Mouse (Mus musculus) G1E (cell line): Measurements from ENCODE around the gene Hist1h2bp. TPM values are rescaled to one million over a fixed set of nuclear protein-coding genes. Genes with fewer than 3 reads are reported as not detected.
"Not testable (repeated sequence)": the region's sequence is repeated elsewhere in the genome, so short reads cannot be mapped to it uniquely, and the experiment has no call there.

Experiments used
- ATAC-seq: 2 replicates; pipeline ENCODE4 v1.8.0; 2016; ENCODE audit warnings: mild to moderate bottlenecking; ENCODE audit not compliant: insufficient number of reproducible peaks, poor library complexity, low FRiP score, severe bottlenecking; ENCODE audit errors: extremely low read depth
- DNase-seq: peaks from one replicate; pipeline ENCODE4 v3.0.0; 2012; ENCODE audit warnings: low spot score
- H3K27me3 ChIP-seq: 2 replicates; pipeline ENCODE4 v1.6.1; 2012; ENCODE audit warnings: mild to moderate bottlenecking, low read length, inconsistent platforms; ENCODE audit not compliant: insufficient read depth
- H3K36me3 ChIP-seq: replicated peaks from 2 replicates; pipeline ENCODE3; 2012; ENCODE audit warnings: mild to moderate bottlenecking, inconsistent platforms
- H3K4me1 ChIP-seq: 2 replicates; pipeline ENCODE4 v1.6.1; 2012; ENCODE audit warnings: low read depth, low read length, inconsistent platforms, mixed read lengths; ENCODE audit not compliant: insufficient read depth
- H3K4me3 ChIP-seq: 2 replicates; pipeline ENCODE4 v1.5.1; 2012; ENCODE audit warnings: low read depth, mild to moderate bottlenecking, inconsistent platforms, low read length, moderate library complexity, mixed read lengths
- H3K9me3 ChIP-seq: replicated peaks from 2 replicates; pipeline ENCODE4 v1.6.1; 2012; ENCODE audit warnings: inconsistent platforms
- CTCF ChIP-seq: IDR thresholded peaks from 2 replicates; pipeline ENCODE4 v1.5.1; 2012; ENCODE audit warnings: low read depth, low read length, inconsistent platforms, mixed read lengths
- GATA1 ChIP-seq: IDR thresholded peaks from 2 replicates; pipeline ENCODE4 v1.6.1; 2012; ENCODE audit warnings: borderline replicate concordance, low read length, inconsistent platforms, mixed read lengths
- GATA2 ChIP-seq: IDR thresholded peaks from 2 replicates; pipeline ENCODE4 v1.6.1; 2012; ENCODE audit warnings: low read depth, low read length, inconsistent platforms, borderline replicate concordance
- POLR2AphosphoS5 ChIP-seq: IDR thresholded peaks from 2 replicates; pipeline ENCODE4 v1.6.1; 2012; ENCODE audit warnings: low read depth, low read length, inconsistent platforms; ENCODE audit not compliant: insufficient replicate concordance
- TAL1 ChIP-seq: conservative IDR thresholded peaks from 2 replicates; pipeline ENCODE4 v1.6.1; 2012; ENCODE audit warnings: low read depth, low read length, inconsistent platforms, mixed read lengths
- polyA plus RNA-seq: library from polyadenylated mRNA; stranded (reverse); fragments of >175 nt; gene quantifications from 2 replicates; pipeline ENCODE4 v1.2.3, GENCODE M21; 2012
- total RNA-seq, 2 experiments: library from RNA; stranded (forward) in 1 of 2; stranded (reverse) in 1 of 2; fragments of 200-1000 nt in 1 of 2; fragments of >200 nt in 1 of 2; fragmentation: Nextera tagmentation in 1 of 2; gene quantifications; 2 replicates each; pipeline ENCODE4 v1.2.3; 2014 to 2017

Hist1h2bp gene
- total and polyA plus RNA-seq, 3 experiments = 6.8 to 192 (median 55.4) TPM

GRCm38 (mm10) chr13:21779767-21780731, 7.2 kb upstream of the Hist1h2bp start, which contains the start of gene Hist1h1b:
Gene Hist1h1b, minus strand, starts transcription at chr13:21780625.
- no peaks in the 10 kb centered on the region for H3K36me3 ChIP-seq
- TF ChIP-seq GATA2 (no peak), POLR2AphosphoS5 (peak; percentile 95)
- no peaks in the 10 kb centered on the region for H3K27me3 ChIP-seq
- ATAC-seq = peak; percentile 32
- H3K9me3 ChIP-seq = no peaks in the 10 kb centered on the region
- DNase-seq = peak; percentile 68
- H3K4me3 ChIP-seq = peak within 1 kb of the TSS; percentile 73
- H3K4me1 ChIP-seq = peaks cover 22% of the 10 kb centered on the region

- no peak for ATAC-seq
- peaks cover 25% of the 10 kb centered on the region for H3K4me1 ChIP-seq
Observed at GRCm38 (mm10) chr13:21781021-21781555, 6.2 kb upstream of the Hist1h2bp start.

GRCm38 (mm10) chr13:21781639-21782038, 5.6 kb upstream of the Hist1h2bp start:
- peaks cover 23% of the 10 kb centered on the region for H3K4me1 ChIP-seq
- H3K9me3 ChIP-seq = no peaks in the 10 kb centered on the region
- no peaks in the 10 kb centered on the region for H3K27me3 ChIP-seq
- DNase-seq (no peak), ATAC-seq (no peak)
- TF ChIP-seq GATA1 (no peak), POLR2AphosphoS5 (0 out of 2 replicates have a peak, but pooled peaks have one; percentile 27)
- no peak overlapping the region for H3K4me3 ChIP-seq
- H3K36me3 ChIP-seq = no peaks in the 10 kb centered on the region

More at GRCm38 (mm10) chr13:21781021-21781555, 6.2 kb upstream of the Hist1h2bp start:
- Histone ChIP-seq H3K9me3 (no peaks in the 10 kb centered on the region), H3K27me3 (no peaks in the 10 kb centered on the region), H3K4me3 (no peak overlapping the region; the same call in 1 of the 2 replicates), H3K36me3 (no peaks in the 10 kb centered on the region)
- no peak for DNase-seq
- no peak for TF ChIP-seq POLR2AphosphoS5
- no peak for TF ChIP-seq CTCF
- TF ChIP-seq GATA1 = no peak
- TF ChIP-seq GATA2 = no peak
- TF ChIP-seq TAL1 = no peak

- not testable (repeated sequence) for H3K9me3 ChIP-seq, ATAC-seq, H3K36me3 ChIP-seq, DNase-seq, H3K27me3 ChIP-seq
- peaks cover 18% of the 10 kb centered on the region for H3K4me1 ChIP-seq
- peak; percentile 83 for TF ChIP-seq POLR2AphosphoS5
- H3K4me3 ChIP-seq = peak overlapping the region; percentile 63; the same call in 1 of the 2 replicates
Observed at GRCm38 (mm10) chr13:21782361-21783254, 4.7 kb upstream of the Hist1h2bp start.

GRCm38 (mm10) chr13:21783255-21783617, 4.0 kb upstream of the Hist1h2bp start, which contains the start of gene Hist1h3i:
Gene Hist1h3i, minus strand, starts transcription at chr13:21783370.
- Histone ChIP-seq H3K36me3 (no peaks in the 10 kb centered on the region), H3K4me3 (peak within 1 kb of the TSS; percentile 63; the same call in 1 of the 2 replicates), H3K4me1 (peaks cover 19% of the 10 kb centered on the region), H3K9me3 (no peaks in the 10 kb centered on the region), H3K27me3 (no peaks in the 10 kb centered on the region)
- ATAC-seq (no peak), DNase-seq (peak; percentile 51)
- TF ChIP-seq POLR2AphosphoS5 (peak; percentile 93; the same call in 1 of the 2 replicates), CTCF (no peak)

- Histone ChIP-seq H3K9me3 (no peaks in the 10 kb centered on the region), H3K27me3 (no peaks in the 10 kb centered on the region), H3K4me3 (peak overlapping the region; percentile 33; the same call in 1 of the 2 replicates), H3K4me1 (peaks cover 21% of the 10 kb centered on the region), H3K36me3 (no peaks in the 10 kb centered on the region)
- DNase-seq = no peak
- no peak for TF ChIP-seq GATA2
- no peak for TF ChIP-seq CTCF
- TF ChIP-seq POLR2AphosphoS5 = no peak
- TF ChIP-seq TAL1 = no peak
- no peak for TF ChIP-seq GATA1
- no peak for ATAC-seq
Observed at GRCm38 (mm10) chr13:21783734-21784161, 3.5 kb upstream of the Hist1h2bp start.
